Mouse (Mus musculus) midbrain, embryonic 14.5 days (tissue): ENCODE data around the gene Rep15. TPM values are rescaled to one million over a fixed set of nuclear protein-coding genes. Genes with fewer than 3 reads are reported as not detected.
A peak's percentile ranks its signal among the peaks of the same experiment; 100 is the strongest.

Experiments used
- ATAC-seq: fragments of 200-750 bp; cut with Nextera tagmentation; 2 replicates; pipeline ENCODE4 v1.8.0; 2017; ENCODE audit warnings: moderate number of reproducible peaks, moderate library complexity; ENCODE audit not compliant: low FRiP score, low TSS enrichment
- DNase-seq: peaks from one replicate; pipeline ENCODE4 v3.0.0-alpha.2; 2015
- H3K27ac ChIP-seq: fragments of 300-500 bp; sonication (generic); replicated peaks from 2 replicates; pipeline ENCODE4 v1.5.1; 2014; ENCODE audit warnings: mild to moderate bottlenecking, low read depth, low read length, moderate library complexity
- H3K27me3 ChIP-seq: fragments of 300-500 bp; sonication (generic); 2 replicates; pipeline ENCODE4 v1.6.1; 2014; ENCODE audit warnings: low read length, control low read depth, mixed read lengths; ENCODE audit not compliant: control insufficient read depth, insufficient read depth
- H3K36me3 ChIP-seq: fragments of 300-500 bp; sonication (generic); 2 replicates; pipeline ENCODE4 v1.6.1; 2014; ENCODE audit warnings: low read length, control low read depth; ENCODE audit not compliant: control insufficient read depth, insufficient read depth
- H3K4me1 ChIP-seq: fragments of 300-500 bp; sonication (generic); 2 replicates; pipeline ENCODE4 v1.6.1; 2014; ENCODE audit warnings: mild to moderate bottlenecking, antibody characterized with exemption, low read length, control low read depth; ENCODE audit not compliant: control insufficient read depth, insufficient read depth
- H3K4me2 ChIP-seq: fragments of 300-500 bp; sonication (generic); 2 replicates; pipeline ENCODE4 v1.6.1; 2014; ENCODE audit warnings: mild to moderate bottlenecking, low read length, moderate library complexity
- H3K4me3 ChIP-seq: fragments of 300-500 bp; sonication (generic); replicated peaks from 2 replicates; pipeline ENCODE4 v1.5.1; 2014; ENCODE audit warnings: low read depth, low read length
- H3K9ac ChIP-seq: fragments of 300-500 bp; sonication (generic); replicated peaks from 2 replicates; pipeline ENCODE4 v1.6.1; 2014; ENCODE audit warnings: mild to moderate bottlenecking, low read length, moderate library complexity
- H3K9me3 ChIP-seq: fragments of 300-500 bp; sonication (generic); 2 replicates; pipeline ENCODE4 v1.6.1; 2016; ENCODE audit warnings: low read length, control low read depth, mixed read lengths; ENCODE audit not compliant: control insufficient read depth
- WGBS: fragments of 180-500 bp; shearing (Covaris S2); extraction: QIAGEN DNeasy Blood & Tissue Kit; methylation state at CpG from one replicate; pipeline ENCODE4 v1.1.7; 2014; 5-methylcytosine and 5-hydroxymethylcytosine counted together
- polyA plus RNA-seq: library from polyadenylated mRNA; unstranded; fragments of >200 nt; fragmentation: Nextera tagmentation; extraction: Ambion mirVana; gene quantifications from 2 replicates; pipeline ENCODE4 v1.2.1, GENCODE M21; 2014

The Rep15 gene
- polyA plus RNA-seq, 1 experiment from 2014 or later, result 0.62 TPM

DNA sequence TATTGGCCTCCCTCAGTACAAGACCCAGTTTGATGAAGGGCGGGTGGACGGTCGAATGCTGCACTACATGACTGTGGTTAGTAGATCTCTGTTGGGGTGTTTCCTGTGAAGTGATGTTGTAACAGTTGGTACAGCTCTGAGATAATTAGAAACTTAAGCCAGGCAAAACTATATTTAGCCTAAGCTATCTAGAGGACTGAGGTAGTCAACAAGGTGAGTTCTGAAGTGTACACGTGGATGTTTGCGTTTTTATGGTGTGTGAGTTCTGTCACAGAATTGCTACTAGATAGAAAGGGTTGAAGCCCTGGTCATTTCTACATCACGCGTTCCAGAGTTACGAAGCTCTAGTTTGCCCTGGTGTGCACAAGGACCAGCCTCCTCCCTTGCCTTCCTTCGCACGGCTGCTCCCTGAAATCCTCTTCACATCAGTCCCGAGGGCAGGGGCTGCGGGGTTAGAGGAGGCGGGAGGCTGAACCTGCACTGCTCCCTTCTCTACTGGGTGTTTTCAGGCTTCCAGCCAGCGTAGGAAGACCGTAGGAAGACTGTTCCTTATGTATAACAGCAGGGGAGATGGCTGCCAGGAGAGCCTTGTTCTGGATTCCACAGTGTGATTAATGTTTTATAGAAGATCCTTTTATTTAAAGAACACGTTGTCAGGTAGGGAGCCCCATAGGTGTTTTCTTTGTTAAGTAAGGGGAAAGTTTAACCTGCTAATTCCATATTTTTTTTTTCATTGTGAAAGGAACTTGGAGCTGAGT, 9.8 kb upstream of the Rep15 start:
- DNase-seq, result no peak
- Histone ChIP-seq H3K36me3 (no peaks in the 10 kb centered on the region; the same call in 1 of the 2 replicates), H3K4me2 (no peak overlapping the region), H3K4me1 (no peaks in the 10 kb centered on the region), H3K27me3 (no peaks in the 10 kb centered on the region), H3K9me3 (no peaks in the 10 kb centered on the region), H3K27ac (no peak overlapping the region), H3K4me3 (no peak overlapping the region), H3K9ac (no peak overlapping the region)
- 86% methylated on average over 16 of the region's 16 CpGs for WGBS
- ATAC-seq, result no peak

DNA sequence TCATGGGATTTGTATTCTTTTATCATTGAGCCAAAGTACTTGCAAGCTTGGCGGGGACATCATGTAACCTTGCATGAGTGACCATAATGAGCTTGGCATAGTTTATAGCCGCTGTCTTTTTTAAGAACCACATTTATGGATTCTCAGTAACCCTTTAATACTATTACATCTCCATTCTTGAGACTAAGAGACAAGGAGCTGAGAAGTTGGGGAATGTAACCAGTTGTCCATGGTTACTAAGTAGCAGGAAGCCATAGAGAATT, 9.3 kb upstream of the Rep15 start:
- ATAC-seq, result no peak
- no peak overlapping the region for H3K27ac ChIP-seq
- H3K4me3 ChIP-seq, result no peak overlapping the region
- no peak overlapping the region for H3K4me2 ChIP-seq
- 92% methylated on average over 2 of the region's 2 CpGs for WGBS
- no peaks in the 10 kb centered on the region for H3K9me3 ChIP-seq
- no peaks in the 10 kb centered on the region for H3K27me3 ChIP-seq
- no peak for DNase-seq
- no peak overlapping the region for H3K9ac ChIP-seq
- H3K36me3 ChIP-seq, result no peaks in the 10 kb centered on the region; the same call in 1 of the 2 replicates
- no peaks in the 10 kb centered on the region for H3K4me1 ChIP-seq

DNA sequence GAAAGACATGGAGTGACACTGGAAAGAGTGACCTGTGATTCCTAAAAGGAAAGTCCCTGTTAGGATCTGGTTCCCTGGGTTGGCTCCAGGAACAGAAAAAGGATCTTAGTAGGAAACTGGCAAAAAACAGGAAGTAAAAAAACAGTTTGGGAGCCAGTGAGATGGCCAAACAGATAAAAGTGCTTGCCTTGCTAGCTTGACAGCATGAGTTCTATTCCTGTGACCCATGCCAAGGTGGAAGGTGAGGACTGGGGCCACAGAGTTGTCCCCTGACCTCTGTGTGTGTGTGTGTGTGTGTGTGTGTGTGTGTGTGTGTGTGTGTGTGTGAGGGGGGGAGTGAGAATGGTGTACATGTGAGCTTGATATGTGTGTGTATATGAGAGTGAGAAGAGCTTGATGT, 8.8 kb upstream of the Rep15 start:
- ATAC-seq, result no peak
- no peaks in the 10 kb centered on the region for H3K4me1 ChIP-seq

DNA sequence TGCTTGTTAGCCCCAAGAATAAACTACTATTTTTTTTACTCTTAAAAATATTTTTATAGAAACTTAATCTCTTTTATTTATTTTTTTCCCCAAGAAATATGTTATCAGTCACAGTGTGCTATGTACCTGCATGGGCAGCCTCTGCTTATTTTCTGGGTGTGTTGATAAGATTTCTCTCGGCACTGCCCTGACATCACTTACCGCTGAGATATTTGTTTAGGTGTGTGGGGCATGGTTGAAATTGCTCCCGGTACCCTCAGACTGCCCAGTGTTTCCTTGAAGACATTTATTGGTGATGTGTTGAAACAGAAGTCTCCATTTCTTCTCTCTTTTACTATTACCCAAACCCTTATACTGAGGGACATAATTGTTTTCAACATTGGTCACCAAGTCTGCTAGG, 7.6 kb upstream of the Rep15 start:
- Histone ChIP-seq H3K4me3 (no peak overlapping the region), H3K27ac (no peak overlapping the region), H3K9me3 (no peaks in the 10 kb centered on the region), H3K36me3 (peaks cover 1% of the 10 kb centered on the region; the same call in 1 of the 2 replicates), H3K4me1 (no peaks in the 10 kb centered on the region), H3K27me3 (no peaks in the 10 kb centered on the region), H3K4me2 (no peak overlapping the region), H3K9ac (no peak overlapping the region)
- DNase-seq (no peak), ATAC-seq (no peak)
- 91% methylated on average over 3 of the region's 3 CpGs for WGBS

More for the DNA sequence above, 8.8 kb upstream of the Rep15 start:
- Histone ChIP-seq H3K27ac (no peak overlapping the region), H3K9ac (no peak overlapping the region), H3K4me2 (no peak overlapping the region), H3K36me3 (no peaks in the 10 kb centered on the region; the same call in 1 of the 2 replicates), H3K9me3 (no peaks in the 10 kb centered on the region), H3K27me3 (no peaks in the 10 kb centered on the region), H3K4me3 (no peak overlapping the region)
- no peak for DNase-seq

DNA sequence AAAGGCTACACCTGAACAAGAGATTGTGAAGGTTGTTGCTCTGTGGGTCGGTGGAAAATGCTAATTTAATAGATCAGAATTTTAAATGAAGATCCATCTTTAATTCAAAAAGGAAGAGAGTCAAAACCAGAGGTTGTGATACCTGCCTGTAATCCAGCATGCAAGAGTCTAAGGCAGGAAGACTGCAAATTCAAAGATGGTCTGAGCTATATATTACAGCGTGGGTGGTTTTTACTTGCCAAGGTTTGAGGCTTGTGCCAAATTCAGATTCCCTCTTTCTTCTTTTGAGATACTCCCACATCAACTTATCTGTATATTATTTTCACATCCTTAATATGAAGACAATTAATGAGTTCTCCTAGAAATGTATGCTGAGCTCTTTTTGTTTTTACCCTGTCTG, 4.0 kb upstream of the Rep15 start:
- no peak for ATAC-seq
- no peak overlapping the region for H3K4me2 ChIP-seq
- WGBS, result 76% methylated on average over 2 of the region's 2 CpGs
- no peaks in the 10 kb centered on the region for H3K9me3 ChIP-seq
- H3K27ac ChIP-seq, result no peak overlapping the region
- no peaks in the 10 kb centered on the region for H3K27me3 ChIP-seq
- no peak for DNase-seq
- 0 out of 2 replicates have a peak, but pooled peaks cover 2% of the 10 kb centered on the region for H3K36me3 ChIP-seq
- no peak overlapping the region for H3K4me3 ChIP-seq
- H3K9ac ChIP-seq, result no peak overlapping the region
- H3K4me1 ChIP-seq, result no peaks in the 10 kb centered on the region

DNA sequence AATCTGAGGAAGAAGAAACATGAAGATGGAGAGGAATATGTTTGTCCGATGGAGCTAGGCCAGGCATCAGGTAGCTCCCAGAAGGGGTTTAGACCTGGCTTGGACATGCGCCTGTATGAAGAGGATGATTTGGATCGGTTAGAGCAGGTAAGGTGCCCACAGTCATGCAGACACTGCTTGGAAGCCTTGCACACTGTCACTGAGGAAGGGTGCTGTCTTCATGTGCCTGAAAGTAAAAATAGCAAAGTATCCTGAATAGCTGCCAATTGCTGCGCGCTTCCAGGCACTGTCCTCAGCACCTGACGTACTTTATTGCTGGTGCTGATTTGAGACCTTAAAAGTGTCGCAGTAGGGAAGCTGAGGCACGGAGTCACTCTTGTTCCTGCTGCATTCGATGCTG, 2.8 kb upstream of the Rep15 start:
- ATAC-seq, result no peak
- H3K4me2 ChIP-seq, result no peak overlapping the region
- no peaks in the 10 kb centered on the region for H3K27me3 ChIP-seq
- no peak overlapping the region for H3K9ac ChIP-seq
- 95% methylated on average over 9 of the region's 9 CpGs for WGBS
- no peak for DNase-seq
- H3K27ac ChIP-seq, result no peak overlapping the region
- no peaks in the 10 kb centered on the region for H3K9me3 ChIP-seq
- no peaks in the 10 kb centered on the region for H3K4me1 ChIP-seq
- H3K36me3 ChIP-seq, result 0 out of 2 replicates have a peak, but pooled peaks cover 2% of the 10 kb centered on the region
- no peak overlapping the region for H3K4me3 ChIP-seq

DNA sequence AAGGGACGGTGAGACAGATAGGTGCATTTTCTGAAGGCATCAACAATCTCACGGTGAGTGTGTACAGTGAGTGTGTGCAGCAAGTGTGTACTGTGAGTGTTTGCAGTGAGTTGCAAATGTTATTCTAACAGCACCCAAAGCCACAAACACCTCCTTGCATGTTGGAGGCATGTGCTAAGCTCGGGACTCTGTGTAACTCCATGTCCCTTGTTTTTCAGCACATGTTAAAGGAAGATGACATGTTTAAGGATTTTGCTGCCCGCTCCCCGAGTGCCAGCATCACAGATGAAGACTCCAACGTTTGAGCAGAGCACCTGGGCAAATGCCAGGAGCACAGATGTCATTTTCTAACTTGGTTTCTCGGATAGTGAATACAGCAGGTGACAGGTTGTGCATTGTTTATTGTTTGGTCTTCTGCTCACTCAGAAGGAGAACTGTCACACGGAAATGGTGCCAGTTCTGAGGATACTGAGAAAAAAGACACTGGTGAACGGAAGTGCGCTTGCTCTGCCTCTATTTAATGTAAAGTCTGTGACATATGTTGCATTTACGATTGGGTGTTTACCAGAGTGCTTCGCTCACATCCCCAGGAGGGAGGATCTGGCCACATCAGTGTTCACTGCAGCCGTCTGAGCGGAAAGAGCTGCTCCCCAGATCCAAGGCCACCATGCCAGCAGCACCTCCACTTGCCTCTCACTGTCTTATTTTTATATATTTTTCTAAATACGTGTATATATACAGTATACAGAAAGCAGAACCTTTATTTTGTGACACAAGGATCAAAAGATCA, 2.1 kb upstream of the Rep15 start:
- 0 out of 2 replicates have a peak, but pooled peaks cover 2% of the 10 kb centered on the region for H3K36me3 ChIP-seq
- no peak overlapping the region for H3K27ac ChIP-seq
- no peaks in the 10 kb centered on the region for H3K4me1 ChIP-seq
- no peak overlapping the region for H3K9ac ChIP-seq
- DNase-seq (no peak), ATAC-seq (no peak)
- 88% methylated on average over 15 of the region's 15 CpGs for WGBS
- no peak overlapping the region for H3K4me2 ChIP-seq
- H3K27me3 ChIP-seq, result no peaks in the 10 kb centered on the region
- H3K9me3 ChIP-seq, result no peaks in the 10 kb centered on the region
- H3K4me3 ChIP-seq, result no peak overlapping the region

DNA sequence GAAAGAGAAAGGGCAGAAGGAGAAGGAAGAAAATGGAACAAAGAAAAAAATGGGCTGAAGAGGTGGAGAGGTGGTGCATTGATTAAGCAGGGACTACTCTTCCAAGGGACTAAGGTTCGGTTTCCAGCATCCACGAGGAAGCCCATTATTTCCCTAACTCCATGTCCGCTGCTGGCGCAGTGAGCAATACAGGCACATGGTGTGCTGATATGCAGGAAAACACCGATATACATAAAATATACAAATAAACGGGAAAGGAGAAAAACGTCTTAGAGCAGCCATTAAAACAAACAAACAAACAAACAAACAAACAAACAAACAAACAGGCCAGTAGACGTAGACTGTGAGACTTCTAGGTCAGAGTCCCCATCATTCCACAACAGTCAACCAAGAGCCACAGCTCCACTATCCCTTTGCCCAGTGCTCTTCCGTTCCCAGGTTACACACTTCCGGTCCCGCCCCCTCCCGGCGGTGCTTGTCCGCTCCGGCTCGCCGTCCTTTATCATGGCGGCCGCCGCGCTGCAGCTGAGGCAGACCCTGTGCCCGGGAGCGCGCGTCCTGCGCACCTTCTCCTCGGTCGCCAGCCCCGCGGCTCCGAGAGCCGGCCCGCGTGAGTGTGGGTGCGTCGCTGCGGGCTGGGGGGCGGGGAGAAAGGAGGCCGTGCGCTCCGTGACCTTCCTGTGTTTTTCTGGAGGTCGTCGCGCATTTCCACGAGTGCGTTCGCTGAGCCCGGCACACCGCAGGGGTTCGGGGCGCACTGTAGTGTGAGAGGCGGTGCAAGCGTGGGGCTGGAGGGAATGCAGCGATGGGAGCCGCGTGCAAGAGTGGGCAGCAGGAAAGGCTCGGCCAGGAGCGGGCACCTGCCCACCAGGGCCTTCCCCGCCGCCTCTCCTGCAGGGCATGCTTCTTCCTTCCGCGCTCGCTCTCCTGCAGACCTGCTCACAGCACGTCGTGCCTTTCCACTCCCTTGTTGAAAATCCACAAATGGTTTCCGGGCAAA, 10.2 kb downstream of the Rep15 start, which contains the start of gene Mrps35:
TSS of gene Mrps35 (plus strand) at position 474 of the 1,000 bp plus-strand sequence.
- Histone ChIP-seq H3K36me3 (peaks cover 15% of the 10 kb centered on the region; the same call in 1 of the 2 replicates), H3K4me2 (peak within 1 kb of the TSS; percentile 59), H3K9ac (peak within 1 kb of the TSS; percentile 93), H3K4me3 (peak within 1 kb of the TSS; percentile 93), H3K27ac (peak within 1 kb of the TSS; percentile 89), H3K4me1 (peaks cover 10% of the 10 kb centered on the region), H3K9me3 (no peaks in the 10 kb centered on the region), H3K27me3 (peaks cover 5% of the 10 kb centered on the region; the same call in 1 of the 2 replicates)
- WGBS, result 3% methylated on average over 66 of the region's 66 CpGs
- DNase-seq (peak; percentile 95), ATAC-seq (peak; percentile 99)
